Mouse (Mus musculus) CD4-positive, CD25-positive, alpha-beta regulatory T cell, adult 4 months (primary cell): Measurements from ENCODE around the gene Als2cr12. TPM values are rescaled to one million over a fixed set of nuclear protein-coding genes. Genes with fewer than 3 reads are reported as not detected.
"Not testable (repeated sequence)": the region's sequence is repeated elsewhere in the genome, so short reads cannot be mapped to it uniquely, and the experiment has no call there.

Source experiments
- ATAC-seq: one replicate; pipeline ENCODE4 v1.8.0; 2017
- polyA plus RNA-seq, 2 experiments: library from polyadenylated mRNA; unstranded; fragments of 100-300 nt; shearing (Covaris generic); gene quantifications; one replicate each; pipeline ENCODE4 v1.2.1; 2017

Gene Als2cr12
- polyA plus RNA-seq, 2 experiments from 2014 or later: 0.16 TPM; not detected in 1

- ATAC-seq: no peak
These were observed 21.9 kb upstream of the Als2cr12 start for GRCm38 (mm10) chr1:58717589-58718270.

DNA sequence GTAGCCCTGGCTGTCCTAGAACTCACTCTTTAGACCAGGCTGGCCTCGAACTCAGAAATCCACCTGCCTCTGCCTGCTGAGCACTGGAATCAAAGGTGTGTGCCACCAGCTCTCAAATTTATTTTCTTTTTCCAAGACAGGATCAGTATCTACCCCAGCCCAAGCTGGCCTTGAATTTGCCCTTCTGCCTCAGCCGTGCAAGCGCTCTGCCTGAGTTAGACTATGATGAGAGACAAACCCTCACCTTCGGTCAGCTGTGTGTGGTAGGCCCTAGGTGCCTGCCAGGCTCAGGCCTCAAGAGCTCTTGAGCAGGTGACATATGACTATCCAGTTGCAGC, 21.1 kb upstream of the Als2cr12 start:
- ATAC-seq: no peak

GRCm38 (mm10) chr1:58716162-58716882, 20.5 kb upstream of the Als2cr12 start:
- ATAC-seq: no peak

GRCm38 (mm10) chr1:58715536-58715935, 19.7 kb upstream of the Als2cr12 start:
- ATAC-seq: no peak

GRCm38 (mm10) chr1:58714361-58714760, 18.6 kb upstream of the Als2cr12 start:
- ATAC-seq: no peak

GRCm38 (mm10) chr1:58713893-58714231, 18.1 kb upstream of the Als2cr12 start:
- ATAC-seq: no peak

- ATAC-seq: no peak
These were observed 17.5 kb upstream of the Als2cr12 start for GRCm38 (mm10) chr1:58713081-58713892.

DNA sequence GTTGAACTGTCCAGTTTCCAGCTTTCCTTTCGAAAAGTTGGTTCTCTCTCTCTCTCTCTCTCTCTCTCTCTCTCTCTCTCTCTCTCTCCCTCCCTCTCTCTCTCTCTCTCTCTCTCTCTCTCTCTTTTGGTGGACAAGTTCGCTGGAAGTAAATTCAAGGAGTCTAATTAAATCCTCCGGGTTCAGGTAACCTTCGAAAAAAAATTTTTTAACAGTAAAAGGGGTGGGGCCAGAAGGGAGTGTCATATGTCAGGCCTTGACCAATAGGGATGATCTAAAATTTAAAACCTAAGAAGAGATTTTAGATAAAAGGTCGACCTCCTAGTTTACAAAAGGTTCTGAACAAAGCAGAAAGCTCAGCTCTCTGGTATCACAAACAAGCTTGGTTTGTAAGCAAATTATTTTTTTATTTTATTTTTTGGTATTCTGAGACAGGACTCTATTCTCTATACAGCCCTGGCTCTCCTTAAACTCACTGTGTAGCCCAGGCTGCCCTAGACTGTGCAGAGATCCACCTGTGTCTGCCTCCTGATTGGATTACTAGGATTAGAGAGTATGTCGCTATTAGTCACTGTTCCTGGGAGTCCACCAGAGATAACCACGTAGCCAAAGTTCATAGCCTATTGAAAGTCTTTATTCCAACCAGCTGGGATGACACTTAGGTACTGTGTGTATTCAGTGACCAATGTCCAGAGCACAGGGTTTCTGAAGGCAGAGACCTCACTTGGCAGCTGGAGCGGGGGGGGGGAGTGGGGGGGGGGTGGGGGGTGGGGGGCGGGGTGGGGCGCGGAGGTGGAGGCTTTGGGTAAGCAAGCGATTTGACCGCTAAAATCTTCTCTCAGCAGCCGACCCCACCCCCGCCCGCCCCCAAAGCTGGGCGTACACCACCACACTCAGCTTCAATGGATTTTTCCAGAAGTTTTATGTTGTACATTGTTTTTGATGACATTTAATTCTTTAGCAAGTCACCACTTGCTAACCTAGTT, 16.6 kb upstream of the Als2cr12 start:
- peak; percentile 72 for ATAC-seq

DNA sequence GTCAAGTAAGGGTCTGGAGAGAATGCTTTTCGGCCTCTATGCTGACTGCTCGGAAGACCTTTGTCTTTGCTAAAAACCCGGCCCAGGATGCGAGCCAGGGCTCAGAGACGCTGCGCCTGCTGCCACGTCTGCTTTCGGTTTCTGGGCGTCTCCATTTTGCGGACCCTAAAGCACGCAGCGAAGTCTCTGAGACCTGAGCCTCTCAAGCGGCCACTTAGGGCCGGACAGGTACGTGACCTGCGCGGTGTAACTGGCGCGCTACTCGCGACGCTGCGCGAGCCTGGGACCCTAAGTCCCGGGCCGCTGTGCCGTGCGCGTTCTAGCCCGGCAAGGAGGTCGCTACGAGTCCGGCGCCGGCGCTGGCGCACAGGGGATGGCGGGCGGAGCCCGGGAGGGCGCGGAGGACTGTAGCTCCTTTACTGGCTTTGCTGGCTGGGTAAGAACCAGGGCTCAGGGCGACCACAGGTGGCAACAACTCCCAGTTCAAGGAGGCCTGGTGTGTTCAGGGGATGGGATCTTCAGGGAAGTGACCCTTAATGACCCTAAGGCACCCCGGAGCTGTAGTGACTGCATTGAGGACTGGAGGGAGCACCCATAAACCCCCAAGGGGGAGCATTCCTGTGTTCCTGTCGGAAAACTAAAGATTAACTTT, 15.7 kb upstream of the Als2cr12 start, which contains the start of gene Cflar:
Gene Cflar, plus strand, starts transcription at position 144 of the 652 bp plus-strand sequence.
- ATAC-seq: peak; percentile 50

DNA sequence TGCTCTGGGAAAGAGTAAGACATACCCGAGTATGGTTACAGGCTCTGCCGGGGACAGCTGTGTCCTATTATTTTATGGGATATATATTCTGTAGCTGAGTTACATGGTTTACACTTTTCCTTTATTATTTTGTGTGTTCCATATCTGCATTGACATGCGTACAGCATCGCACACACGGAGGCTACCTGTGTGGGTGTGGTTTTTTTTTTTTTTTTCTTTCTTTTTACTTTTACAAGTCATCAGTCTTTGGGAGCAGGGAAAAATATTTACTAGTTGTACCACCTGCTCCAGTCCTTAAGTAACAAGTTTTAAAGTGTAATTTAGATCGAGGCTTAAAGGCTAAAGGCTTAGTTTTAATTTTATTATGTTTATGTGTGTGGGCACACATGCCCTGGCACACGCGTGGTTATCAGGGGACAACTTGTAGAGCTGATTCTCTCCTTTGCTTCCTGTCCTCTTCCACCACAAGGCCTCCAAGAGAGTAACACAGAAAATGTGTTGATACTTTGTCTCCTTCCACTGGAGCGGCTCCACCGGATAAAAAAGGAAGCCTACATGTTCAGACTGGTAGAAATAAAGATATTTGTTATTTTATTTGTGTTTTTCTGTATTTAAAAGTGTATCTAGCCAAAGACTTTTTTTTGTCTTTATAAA, 15.0 kb upstream of the Als2cr12 start:
- peak; percentile 20 for ATAC-seq

DNA sequence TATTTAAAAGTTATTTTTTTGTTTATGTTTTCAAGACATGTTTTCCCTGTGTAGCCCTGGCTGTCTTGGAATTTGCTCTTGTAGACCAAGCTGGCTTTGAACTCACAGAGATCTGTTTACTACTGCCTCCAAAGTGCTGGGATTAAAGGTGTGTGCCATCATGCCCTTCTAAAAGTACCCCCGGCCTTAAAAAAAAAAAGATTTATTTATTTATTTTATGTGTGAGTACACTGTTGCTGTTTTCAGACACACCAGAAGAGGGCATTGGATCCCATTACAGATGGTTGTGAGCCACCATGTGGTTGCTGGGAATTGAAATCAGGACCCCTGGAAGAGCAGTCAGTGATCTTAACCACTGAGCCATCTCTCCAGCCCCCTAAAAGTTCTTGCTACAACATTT, 14.3 kb upstream of the Als2cr12 start:
- ATAC-seq: not testable (repeated sequence)

DNA sequence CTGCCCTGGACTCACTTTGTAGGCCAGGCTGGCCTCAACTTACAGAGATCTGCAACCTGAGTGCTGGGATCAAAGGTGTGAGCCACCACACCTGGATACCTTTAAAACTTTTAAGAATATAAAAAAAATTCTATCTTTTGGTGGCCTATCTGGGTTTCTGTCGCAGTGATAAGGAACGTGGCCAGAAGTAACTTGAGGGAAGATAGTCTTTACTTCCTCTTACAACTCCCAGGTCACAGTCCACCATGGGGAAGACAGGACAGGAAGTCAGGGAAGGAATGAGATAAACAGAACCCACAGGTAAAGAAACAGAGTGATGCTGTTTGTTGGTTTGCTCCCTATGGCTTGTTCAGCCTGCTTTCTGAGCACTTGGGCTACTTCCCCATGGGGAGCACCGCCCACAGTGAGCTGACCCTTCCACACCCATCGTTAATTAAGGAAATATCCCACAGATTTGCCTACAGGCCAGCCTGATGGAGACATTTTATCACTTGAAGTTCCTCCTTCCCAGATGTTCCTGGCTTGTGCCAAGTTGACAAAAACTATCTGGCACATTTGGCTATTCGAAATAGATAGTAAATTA, 4.9 kb upstream of the Als2cr12 start:
- ATAC-seq: not testable (repeated sequence)

GRCm38 (mm10) chr1:58699988-58700387, 4.2 kb upstream of the Als2cr12 start:
- no peak for ATAC-seq

- ATAC-seq: no peak
These were observed 3.0 kb upstream of the Als2cr12 start for GRCm38 (mm10) chr1:58698781-58699180.

DNA sequence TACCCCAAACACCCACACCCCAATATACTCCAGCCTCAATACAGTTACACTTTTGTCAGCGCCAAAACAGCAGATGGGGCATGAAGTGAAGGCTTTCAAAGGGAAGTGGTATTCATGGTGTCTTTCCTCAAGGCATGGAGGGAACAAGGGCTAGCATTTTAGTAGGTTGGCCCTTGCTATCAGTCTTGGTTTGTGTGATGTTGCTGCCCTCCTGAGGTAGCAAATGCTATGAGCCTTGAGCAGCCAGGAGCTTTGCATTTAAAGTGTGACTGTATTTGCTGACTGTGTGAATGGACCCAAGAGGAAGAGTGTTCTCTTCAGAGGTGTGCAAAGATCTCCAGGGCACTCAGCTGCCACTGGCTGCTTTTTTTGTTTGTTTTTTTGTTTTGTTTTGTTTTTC, 1.8 kb upstream of the Als2cr12 start:
- ATAC-seq: peak; percentile 80

GRCm38 (mm10) chr1:58693696-58694095, 2.1 kb downstream of the Als2cr12 start:
- ATAC-seq: no peak

DNA sequence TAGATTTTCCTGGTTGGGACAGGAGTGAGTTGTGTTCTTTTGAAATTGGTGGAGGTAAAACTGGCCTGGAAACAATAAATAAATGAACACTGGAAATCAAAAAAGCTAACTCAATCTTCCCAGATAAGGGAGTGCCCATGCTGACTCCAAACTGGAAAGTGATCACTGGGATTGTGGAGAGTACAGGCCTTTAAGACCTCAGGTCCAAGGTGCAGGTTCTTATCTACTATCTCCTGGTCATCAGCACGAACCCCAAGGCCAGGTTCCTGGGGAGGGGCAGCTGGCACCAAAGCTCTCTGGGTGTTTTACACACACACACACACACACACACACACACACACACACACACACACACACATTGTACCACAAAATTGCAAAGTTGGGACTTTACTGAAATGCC, 4.1 kb downstream of the Als2cr12 start:
- not testable (repeated sequence) for ATAC-seq

DNA sequence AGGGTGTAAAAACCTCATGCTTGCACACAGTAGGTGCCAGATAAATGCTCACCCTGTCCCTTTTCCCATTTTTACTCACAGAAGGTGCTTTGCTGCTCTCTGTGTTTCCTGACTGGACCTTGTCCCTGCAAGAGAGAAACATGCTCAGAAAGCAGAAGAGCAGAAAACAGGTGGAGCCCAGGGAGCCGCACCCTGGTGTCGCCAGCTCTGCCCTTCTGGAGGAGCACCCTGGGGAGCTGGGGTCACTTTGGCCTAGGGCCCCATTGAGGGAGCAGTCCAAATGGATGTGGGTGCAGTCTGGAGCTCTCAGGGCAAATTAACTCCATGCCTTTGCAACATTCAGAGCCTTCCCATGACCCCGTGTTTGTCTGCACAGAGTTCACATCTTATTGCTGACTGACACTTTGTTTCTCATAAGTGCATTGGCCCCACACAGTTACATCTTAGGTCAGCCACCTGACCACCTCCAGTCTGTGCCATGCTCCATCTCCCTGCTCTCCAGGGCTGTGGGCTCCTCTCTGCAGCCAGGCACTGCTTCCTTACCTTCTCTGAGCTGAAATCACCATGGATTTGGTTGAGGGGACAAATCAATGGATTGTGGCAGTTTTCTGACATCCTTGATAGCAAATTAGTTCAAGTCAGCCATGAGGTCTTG, 4.8 kb downstream of the Als2cr12 start:
- not testable (repeated sequence) for ATAC-seq

- ATAC-seq: no peak
These were observed 5.6 kb downstream of the Als2cr12 start for GRCm38 (mm10) chr1:58690006-58690744.
